Mouse (Mus musculus): Measurements from ENCODE around the gene Lpcat3. TPM values are rescaled to one million over a fixed set of nuclear protein-coding genes. Genes with fewer than 3 reads are reported as not detected.

The Lpcat3 gene
- total and polyA plus RNA-seq, 3 experiments: 95.7 to 198 (median 147) TPM

- Histone ChIP-seq H3K36me3 (replicated peaks) (peaks cover 19% of the 10 kb centered on the region), H3K4me3 (ENCODE audit: low read depth, low read length) (peak within 1 kb of the TSS; percentile 61; the same call in 1 of the 2 replicates), H3K27me3 (ENCODE audit: insufficient read depth, low read length) (no peaks in the 10 kb centered on the region), H3K9me3 (replicated peaks) (no peaks in the 10 kb centered on the region), H3K4me1 (ENCODE audit: insufficient read depth, low read depth, low read length) (peaks cover 66% of the 10 kb centered on the region)
- TF ChIP-seq CTCF (IDR thresholded peaks at IDR 0.05; ENCODE audit: low read depth, low read length) (no peak), POLR2AphosphoS5 (IDR thresholded peaks at IDR 0.05; ENCODE audit: insufficient replicate concordance, low read depth, low read length) (no peak), GATA2 (IDR thresholded peaks at IDR 0.05; ENCODE audit: borderline replicate concordance, low read depth, low read length) (no peak), GATA1 (IDR thresholded peaks at IDR 0.05; ENCODE audit: borderline replicate concordance, low read length) (no peak), TAL1 (conservative IDR thresholded peaks at IDR 0.05; ENCODE audit: low read depth, low read length) (no peak)
- ATAC-seq (ENCODE audit: extremely low read depth, insufficient number of reproducible peaks, low FRiP score, poor library complexity, severe bottlenecking): 0 out of 2 replicates have a peak, but pooled peaks have one; percentile 3
- DNase-seq (ENCODE audit: low spot score): no peak
Observed at GRCm38 (mm10) chr6:124738511-124739023, 75.7 kb downstream of the Lpcat3 start, which contains the start of gene Ptpn6. Gene Ptpn6, minus strand, starts transcription at chr6:124738714.

DNA sequence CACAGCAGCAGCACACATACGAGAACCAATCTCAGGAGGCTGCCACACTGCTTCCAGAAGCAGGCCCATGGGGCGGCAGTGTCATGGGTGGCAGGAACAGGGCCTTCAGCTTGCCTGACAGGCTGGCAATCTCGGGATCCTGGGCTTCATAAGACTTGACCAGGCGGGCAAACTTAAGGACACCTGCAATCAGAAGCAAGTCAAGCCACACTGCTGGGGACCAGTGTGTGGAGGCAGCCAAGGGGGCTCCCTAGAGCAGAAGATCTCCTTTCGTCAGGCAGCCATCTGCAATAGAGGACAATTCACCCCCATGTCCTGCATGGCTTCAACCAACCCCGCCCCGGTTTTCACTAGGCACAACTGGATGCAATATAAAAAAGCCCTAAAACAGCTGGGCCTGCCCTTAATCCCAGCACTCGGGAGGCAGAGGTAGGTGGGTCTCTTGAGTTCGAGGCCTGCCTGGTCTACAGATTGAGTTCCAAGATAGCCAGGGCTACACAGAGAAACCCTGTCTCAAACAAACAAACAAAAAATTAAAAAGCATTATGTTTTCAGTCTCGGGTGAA is 76.5 kb downstream of the Lpcat3 start:
- no peak for DNase-seq (ENCODE audit: low spot score)

DNA sequence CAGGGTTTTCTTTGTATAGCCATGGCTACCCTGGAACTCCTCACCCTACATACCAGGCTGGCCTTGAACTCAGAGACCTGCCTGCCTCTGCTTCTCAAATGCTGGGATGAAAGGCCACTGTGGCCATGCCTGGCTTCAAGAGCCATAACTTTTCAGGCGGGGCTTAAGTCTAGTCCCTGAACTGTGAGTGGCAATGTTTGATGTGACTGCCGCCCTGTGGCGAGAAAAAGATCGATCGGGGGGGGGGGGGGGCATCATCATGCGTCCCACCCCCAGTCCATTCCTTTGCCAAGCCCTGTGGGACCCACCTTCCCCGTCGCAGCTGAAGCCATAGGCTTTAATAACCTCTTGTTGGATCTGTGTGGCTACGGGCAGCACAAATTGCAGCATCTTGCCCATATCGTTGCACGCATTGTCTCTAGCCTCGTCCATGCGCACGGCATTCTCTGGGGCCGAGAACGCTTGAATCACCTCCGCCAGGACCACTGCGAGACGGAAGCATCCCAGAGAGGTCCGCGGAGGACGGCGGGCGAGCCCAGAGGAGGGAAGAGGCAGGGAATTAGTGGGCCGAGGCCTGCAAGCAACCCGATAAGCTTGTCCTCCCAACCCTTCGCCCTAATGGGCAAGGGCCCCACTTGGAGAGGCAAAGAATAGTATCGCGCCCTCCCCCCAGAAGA is 77.5 kb downstream of the Lpcat3 start:
- no peaks in the 10 kb centered on the region for H3K27me3 ChIP-seq (ENCODE audit: insufficient read depth, low read length)
- no peaks in the 10 kb centered on the region for H3K9me3 ChIP-seq (replicated peaks)
- H3K36me3 ChIP-seq (replicated peaks): peaks cover 30% of the 10 kb centered on the region
- peak; percentile 65 for DNase-seq (ENCODE audit: low spot score)
- peaks cover 68% of the 10 kb centered on the region for H3K4me1 ChIP-seq (ENCODE audit: insufficient read depth, low read depth, low read length)
- TF ChIP-seq POLR2AphosphoS5 (IDR thresholded peaks at IDR 0.05; ENCODE audit: insufficient replicate concordance, low read depth, low read length) (peak; percentile 100), GATA1 (IDR thresholded peaks at IDR 0.05; ENCODE audit: borderline replicate concordance, low read length) (no peak)
- peak overlapping the region; percentile 72 for H3K4me3 ChIP-seq (ENCODE audit: low read depth, low read length)
- ATAC-seq (ENCODE audit: extremely low read depth, insufficient number of reproducible peaks, low FRiP score, poor library complexity, severe bottlenecking): peak; percentile 24

More for the DNA sequence above, 76.5 kb downstream of the Lpcat3 start:
- TF ChIP-seq GATA1 (IDR thresholded peaks at IDR 0.05; ENCODE audit: borderline replicate concordance, low read length): no peak
- no peak for TF ChIP-seq POLR2AphosphoS5 (IDR thresholded peaks at IDR 0.05; ENCODE audit: insufficient replicate concordance, low read depth, low read length)
- TF ChIP-seq GATA2 (IDR thresholded peaks at IDR 0.05; ENCODE audit: borderline replicate concordance, low read depth, low read length): no peak
- no peak for TF ChIP-seq CTCF (IDR thresholded peaks at IDR 0.05; ENCODE audit: low read depth, low read length)
- no peak for TF ChIP-seq TAL1 (conservative IDR thresholded peaks at IDR 0.05; ENCODE audit: low read depth, low read length)
- Histone ChIP-seq H3K4me1 (ENCODE audit: insufficient read depth, low read depth, low read length) (peaks cover 63% of the 10 kb centered on the region), H3K9me3 (replicated peaks) (no peaks in the 10 kb centered on the region), H3K4me3 (ENCODE audit: low read depth, low read length) (peak overlapping the region; percentile 72; the same call in 1 of the 2 replicates), H3K36me3 (replicated peaks) (peaks cover 22% of the 10 kb centered on the region), H3K27me3 (ENCODE audit: insufficient read depth, low read length) (no peaks in the 10 kb centered on the region)
- no peak for ATAC-seq (ENCODE audit: extremely low read depth, insufficient number of reproducible peaks, low FRiP score, poor library complexity, severe bottlenecking)

DNA sequence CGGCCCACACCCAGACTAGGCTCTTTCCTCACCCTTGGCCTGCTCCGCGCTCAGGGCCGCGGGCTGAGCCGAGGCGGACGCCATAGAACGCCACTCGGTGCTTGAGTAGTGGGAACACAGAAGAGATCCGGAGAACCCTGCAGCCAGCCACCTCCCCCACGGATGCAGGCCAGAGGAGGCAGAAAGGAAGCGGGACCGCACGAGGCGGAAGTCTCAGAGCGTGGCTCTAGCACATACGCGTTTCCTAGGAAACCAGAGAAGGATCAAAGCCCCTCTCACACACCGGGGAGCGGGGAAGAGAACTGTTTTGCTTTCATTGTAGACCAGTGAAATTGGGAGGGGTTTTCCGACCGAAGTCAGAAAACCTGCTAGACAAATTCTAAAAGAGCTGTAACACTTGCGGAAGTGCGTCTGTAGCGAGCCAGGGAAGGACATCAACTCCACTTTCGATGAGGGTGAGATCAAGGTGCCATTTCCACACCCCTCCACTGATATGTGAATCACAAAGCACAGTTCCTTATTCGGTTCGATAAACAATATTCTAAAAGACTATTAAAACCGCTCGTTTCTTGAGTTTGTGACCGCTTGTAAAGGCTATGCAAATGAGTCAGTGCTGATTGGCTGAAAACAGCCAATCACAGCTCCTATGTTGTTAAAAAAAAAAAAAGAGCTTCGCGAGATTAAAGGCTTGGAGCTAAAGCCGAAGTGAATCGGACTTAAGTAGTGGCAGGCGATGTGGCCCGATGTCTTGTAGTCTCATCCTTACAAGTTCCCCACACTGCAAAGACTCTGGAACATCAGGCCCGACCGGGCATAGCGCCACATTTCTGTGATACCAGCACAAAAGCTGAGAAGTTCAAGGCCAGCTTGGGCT is 78.3 kb downstream of the Lpcat3 start, which contains the start of gene Grcc10:
Gene Grcc10, minus strand, starts transcription at position 487 of the 874 bp plus-strand sequence.
- ATAC-seq (ENCODE audit: extremely low read depth, insufficient number of reproducible peaks, low FRiP score, poor library complexity, severe bottlenecking) (peak; percentile 74), DNase-seq (ENCODE audit: low spot score) (peak; percentile 99)
- peaks cover 73% of the 10 kb centered on the region for H3K4me1 ChIP-seq (ENCODE audit: insufficient read depth, low read depth, low read length)
- no peaks in the 10 kb centered on the region for H3K9me3 ChIP-seq (replicated peaks)
- H3K4me3 ChIP-seq (ENCODE audit: low read depth, low read length): peak within 1 kb of the TSS; percentile 72
- peaks cover 30% of the 10 kb centered on the region for H3K36me3 ChIP-seq (replicated peaks)
- no peaks in the 10 kb centered on the region for H3K27me3 ChIP-seq (ENCODE audit: insufficient read depth, low read length)
- TF ChIP-seq POLR2AphosphoS5 (IDR thresholded peaks at IDR 0.05; ENCODE audit: insufficient replicate concordance, low read depth, low read length) (peak; percentile 67; the same call in 1 of the 2 replicates), CTCF (IDR thresholded peaks at IDR 0.05; ENCODE audit: low read depth, low read length) (no peak)

GRCm38 (mm10) chr6:124741842-124742241 is 79.0 kb downstream of the Lpcat3 start:
- Histone ChIP-seq H3K27me3 (ENCODE audit: insufficient read depth, low read length) (no peaks in the 10 kb centered on the region), H3K4me3 (ENCODE audit: low read depth, low read length) (peak overlapping the region; percentile 41; the same call in 1 of the 2 replicates), H3K9me3 (replicated peaks) (no peaks in the 10 kb centered on the region), H3K36me3 (replicated peaks) (peaks cover 33% of the 10 kb centered on the region), H3K4me1 (ENCODE audit: insufficient read depth, low read depth, low read length) (peaks cover 78% of the 10 kb centered on the region)
- no peak for ATAC-seq (ENCODE audit: extremely low read depth, insufficient number of reproducible peaks, low FRiP score, poor library complexity, severe bottlenecking)
- no peak for DNase-seq (ENCODE audit: low spot score)
- no peak for TF ChIP-seq CTCF (IDR thresholded peaks at IDR 0.05; ENCODE audit: low read depth, low read length)
- TF ChIP-seq GATA2 (IDR thresholded peaks at IDR 0.05; ENCODE audit: borderline replicate concordance, low read depth, low read length): no peak
- TF ChIP-seq GATA1 (IDR thresholded peaks at IDR 0.05; ENCODE audit: borderline replicate concordance, low read length): no peak
- no peak for TF ChIP-seq TAL1 (conservative IDR thresholded peaks at IDR 0.05; ENCODE audit: low read depth, low read length)
- no peak for TF ChIP-seq POLR2AphosphoS5 (IDR thresholded peaks at IDR 0.05; ENCODE audit: insufficient replicate concordance, low read depth, low read length)
